Mouse (Mus musculus) spleen, adult 2 months (tissue): Measurements from ENCODE around the gene Il21. TPM values are rescaled to one million over a fixed set of nuclear protein-coding genes. Genes with fewer than 3 reads are reported as not detected.

Experiments
- DNase-seq, 2 experiments: peaks; one replicate each; pipeline versions ENCODE4 v3.0.0 to v3.0.0-alpha.2; 2012 to 2021; ENCODE audit warnings: low spot score in 2 of 2, low read depth in 1 of 2
- H3K27ac ChIP-seq: fragments of 200-500 bp; 2 replicates; pipeline ENCODE4 v1.5.1; 2012; ENCODE audit warnings: low read length, inconsistent platforms; ENCODE audit not compliant: insufficient read depth
- H3K27me3 ChIP-seq: fragments of 200-500 bp; 2 replicates; pipeline ENCODE4 v1.6.1; 2012; ENCODE audit warnings: mild to moderate bottlenecking, moderate library complexity, low read length, inconsistent platforms; ENCODE audit not compliant: control insufficient read depth, insufficient read depth
- H3K36me3 ChIP-seq: fragments of 200-500 bp; 2 replicates; pipeline ENCODE4 v1.6.1; 2012; ENCODE audit warnings: mild to moderate bottlenecking, low read length, inconsistent platforms; ENCODE audit not compliant: control insufficient read depth, insufficient read depth
- H3K4me1 ChIP-seq: fragments of 200-500 bp; 2 replicates; pipeline ENCODE4 v1.6.1; 2011; ENCODE audit warnings: inconsistent platforms; ENCODE audit not compliant: control insufficient read depth, insufficient read depth, insufficient read length
- H3K4me3 ChIP-seq: fragments of 200-500 bp; 2 replicates; pipeline ENCODE4 v1.5.1; 2011; ENCODE audit warnings: mild to moderate bottlenecking, inconsistent platforms; ENCODE audit not compliant: insufficient read depth, insufficient read length; ENCODE audit errors: extremely low read depth
- CTCF ChIP-seq: fragments of 200-500 bp; IDR thresholded peaks from 2 replicates; pipeline ENCODE4 v1.5.1; 2011; ENCODE audit warnings: mild to moderate bottlenecking, inconsistent platforms; ENCODE audit not compliant: insufficient read depth, insufficient read length, insufficient replicate concordance; ENCODE audit errors: extremely low read depth
- POLR2A ChIP-seq: fragments of 200-500 bp; IDR thresholded peaks from 2 replicates; pipeline ENCODE4 v1.6.1; 2011; ENCODE audit warnings: low read depth, low read length, inconsistent platforms
- WGBS: fragments of 180-500 bp; shearing (Covaris S2); methylation state at CpG from one replicate; pipeline ENCODE4 v1.1.7; 2018; 5-methylcytosine and 5-hydroxymethylcytosine counted together
- polyA plus RNA-seq: library from polyadenylated mRNA; depleted of rRNA; stranded (reverse); fragments of >200 nt; gene quantifications from 2 replicates; pipeline ENCODE4 v1.2.3, GENCODE M21; 2012; rRNA removed

Gene Il21
- polyA plus RNA-seq: not detected in 2 replicates

GRCm38 (mm10) chr3:37232586-37233222 lies at the start of gene Il21:
Il21 (minus strand) TSS chr3:37232636.
- Histone ChIP-seq H3K4me3 (no peak within 1 kb of the TSS), H3K36me3 (no peaks in the 10 kb centered on the region), H3K27me3 (no peaks in the 10 kb centered on the region), H3K4me1 (no peaks in the 10 kb centered on the region), H3K27ac (no peak within 1 kb of the TSS)
- WGBS: 84% methylated on average over 7 of the region's 7 CpGs
- TF ChIP-seq CTCF: no peak
- TF ChIP-seq POLR2A: no peak
- DNase-seq: no peak

- peak overlapping the region; percentile 43; the same call in 1 of the 2 replicates for H3K4me3 ChIP-seq
- TF ChIP-seq CTCF (no peak), POLR2A (no peak)
- H3K4me1 ChIP-seq: peaks cover 5% of the 10 kb centered on the region; the same call in 1 of the 2 replicates
- no peaks in the 10 kb centered on the region for H3K36me3 ChIP-seq
- H3K27ac ChIP-seq: peak overlapping the region; percentile 7; the same call in 1 of the 2 replicates
- WGBS: 6% methylated on average over 8 of the region's 8 CpGs
- peak; percentile 26 to 28 for DNase-seq
- H3K27me3 ChIP-seq: no peaks in the 10 kb centered on the region
Measured at GRCm38 (mm10) chr3:37280871-37281270, 48.4 kb upstream of the Il21 start.

- no peaks in the 10 kb centered on the region for H3K27me3 ChIP-seq
- peaks cover 5% of the 10 kb centered on the region; the same call in 1 of the 2 replicates for H3K4me1 ChIP-seq
- TF ChIP-seq POLR2A: no peak
- no peak for TF ChIP-seq CTCF
- H3K27ac ChIP-seq: no peak overlapping the region; the same call in 1 of the 2 replicates
- 88% methylated on average over 1 of the region's 1 CpGs for WGBS
- no peaks in the 10 kb centered on the region for H3K36me3 ChIP-seq
- no peak overlapping the region for H3K4me3 ChIP-seq
- no peak for DNase-seq
Measured at GRCm38 (mm10) chr3:37280221-37280620, 47.8 kb upstream of the Il21 start.

- Histone ChIP-seq H3K27ac (no peak overlapping the region), H3K4me1 (peaks cover 2% of the 10 kb centered on the region; the same call in 1 of the 2 replicates), H3K27me3 (no peaks in the 10 kb centered on the region), H3K36me3 (no peaks in the 10 kb centered on the region), H3K4me3 (no peak overlapping the region)
- TF ChIP-seq POLR2A: no peak
- TF ChIP-seq CTCF: no peak
- no peak for DNase-seq
- WGBS: 63% methylated on average over 6 of the region's 6 CpGs
Measured at GRCm38 (mm10) chr3:37274661-37275060, 42.2 kb upstream of the Il21 start.

- H3K36me3 ChIP-seq: no peaks in the 10 kb centered on the region
- TF ChIP-seq CTCF (no peak), POLR2A (no peak)
- no peak overlapping the region for H3K27ac ChIP-seq
- no peaks in the 10 kb centered on the region for H3K27me3 ChIP-seq
- 36% methylated on average over 7 of the region's 7 CpGs for WGBS
- peaks cover 2% of the 10 kb centered on the region; the same call in 1 of the 2 replicates for H3K4me1 ChIP-seq
- no peak overlapping the region for H3K4me3 ChIP-seq
- DNase-seq: no peak
Measured at GRCm38 (mm10) chr3:37273092-37273491, 40.7 kb upstream of the Il21 start.

- Histone ChIP-seq H3K36me3 (no peaks in the 10 kb centered on the region), H3K4me3 (no peak overlapping the region), H3K27me3 (no peaks in the 10 kb centered on the region), H3K27ac (no peak overlapping the region), H3K4me1 (peaks cover 2% of the 10 kb centered on the region; the same call in 1 of the 2 replicates)
- peak; percentile 31 to 56 for DNase-seq
- TF ChIP-seq CTCF (peak; percentile 74; the same call in 1 of the 2 replicates), POLR2A (no peak)
- WGBS: 0% methylated on average over 1 of the region's 1 CpGs
Measured at GRCm38 (mm10) chr3:37271209-37271608, 38.8 kb upstream of the Il21 start.

- TF ChIP-seq POLR2A: no peak
- TF ChIP-seq CTCF: no peak
- no peak overlapping the region for H3K4me3 ChIP-seq
- H3K27ac ChIP-seq: no peak overlapping the region
- H3K36me3 ChIP-seq: no peaks in the 10 kb centered on the region
- no peaks in the 10 kb centered on the region for H3K27me3 ChIP-seq
- no peak for DNase-seq
- WGBS: 71% methylated on average over 4 of the region's 4 CpGs
- H3K4me1 ChIP-seq: peaks cover 2% of the 10 kb centered on the region; the same call in 1 of the 2 replicates
Measured at GRCm38 (mm10) chr3:37269926-37270325, 37.5 kb upstream of the Il21 start.
